Mouse (Mus musculus) liver, embryonic 14.5 days (tissue): ENCODE measurements around the gene Gm20521. TPM values are rescaled to one million over a fixed set of nuclear protein-coding genes. Genes with fewer than 3 reads are reported as not detected.

Source experiments
- ATAC-seq: fragments of 200-750 bp; cut with Nextera tagmentation; 2 replicates; pipeline ENCODE4 v1.8.0; 2017; ENCODE audit warnings: moderate number of reproducible peaks, mild to moderate bottlenecking, moderate library complexity; ENCODE audit not compliant: insufficient read depth
- DNase-seq, 3 experiments: peaks; one replicate each; pipeline ENCODE4 v3.0.0-alpha.2; 2012 to 2013; ENCODE audit warnings: low read depth in 3 of 3, low spot score in 3 of 3
- H3K27ac ChIP-seq: fragments of 300-500 bp; sonication (generic); 2 replicates; pipeline ENCODE4 v1.5.1; 2014; ENCODE audit warnings: moderate library complexity, mild to moderate bottlenecking, control low read depth, inconsistent platforms
- H3K27me3 ChIP-seq: fragments of 300-500 bp; sonication (generic); 2 replicates; pipeline ENCODE4 v1.6.1; 2014; ENCODE audit warnings: mild to moderate bottlenecking, low read length, moderate library complexity; ENCODE audit not compliant: control insufficient read depth, insufficient read depth
- H3K36me3 ChIP-seq: fragments of 300-500 bp; sonication (generic); replicated peaks from 2 replicates; pipeline ENCODE4 v1.6.1; 2014; ENCODE audit warnings: low read depth; ENCODE audit not compliant: control insufficient read depth, insufficient read depth
- H3K4me1 ChIP-seq, 2 experiments: fragments of 200-500 bp in 1 of 2; fragments of 300-500 bp in 1 of 2; sonication (generic) in 1 of 2; replicated peaks; 2 replicates each; pipeline ENCODE4 v1.6.1; 2012 to 2014; ENCODE audit warnings: antibody characterized with exemption in 1 of 2, inconsistent platforms in 1 of 2, low read length in 1 of 2; ENCODE audit not compliant: control insufficient read depth in 2 of 2, insufficient read depth in 2 of 2
- H3K4me2 ChIP-seq: fragments of 300-500 bp; sonication (generic); 2 replicates; pipeline ENCODE4 v1.6.1; 2014; ENCODE audit warnings: low read depth, mild to moderate bottlenecking, control low read depth, moderate library complexity
- H3K4me3 ChIP-seq, 2 experiments: fragments of 200-500 bp in 1 of 2; fragments of 300-500 bp in 1 of 2; sonication (generic) in 1 of 2; 2 replicates each; pipeline ENCODE4 v1.5.1; 2012 to 2014; ENCODE audit warnings: low read depth in 2 of 2, low read length in 2 of 2, mild to moderate bottlenecking in 2 of 2, control low read depth in 1 of 2, inconsistent platforms in 1 of 2, moderate library complexity in 1 of 2; ENCODE audit not compliant: insufficient read depth in 1 of 2
- H3K9ac ChIP-seq: fragments of 300-500 bp; sonication (generic); replicated peaks from 2 replicates; pipeline ENCODE4 v1.6.1; 2014; ENCODE audit warnings: mild to moderate bottlenecking, control low read depth, moderate library complexity
- H3K9me3 ChIP-seq: fragments of 300-500 bp; sonication (generic); 2 replicates; pipeline ENCODE4 v1.6.1; 2016; ENCODE audit warnings: low read length, mixed read lengths; ENCODE audit not compliant: control insufficient read depth
- CTCF ChIP-seq: IDR thresholded peaks from 2 replicates; pipeline ENCODE4 v1.5.1; 2016; ENCODE audit warnings: antibody characterized with exemption, low read depth, control low read depth
- EP300 ChIP-seq: IDR thresholded peaks from 2 replicates; pipeline ENCODE4 v1.6.1; 2016; ENCODE audit warnings: antibody characterized with exemption, low read depth
- WGBS: fragments of 180-500 bp; shearing (Covaris S2); extraction: QIAGEN DNeasy Blood & Tissue Kit; methylation state at CpG from one replicate; pipeline ENCODE4 v1.1.7; 2014; ENCODE audit not compliant: insufficient replicate concordance; 5-methylcytosine and 5-hydroxymethylcytosine counted together
- polyA plus RNA-seq, 2 experiments: library from polyadenylated mRNA; depleted of rRNA in 1 of 2; stranded (reverse) in 1 of 2; unstranded in 1 of 2; fragments of >200 nt; fragmentation: Nextera tagmentation in 1 of 2; extraction: Ambion mirVana in 1 of 2; gene quantifications; 2 replicates each; pipeline versions ENCODE4 v1.2.1 to v1.2.3; 2012 to 2014

Gene Gm20521
- polyA plus RNA-seq, 2 experiments, result 0.06 TPM; not detected in 1

DNA sequence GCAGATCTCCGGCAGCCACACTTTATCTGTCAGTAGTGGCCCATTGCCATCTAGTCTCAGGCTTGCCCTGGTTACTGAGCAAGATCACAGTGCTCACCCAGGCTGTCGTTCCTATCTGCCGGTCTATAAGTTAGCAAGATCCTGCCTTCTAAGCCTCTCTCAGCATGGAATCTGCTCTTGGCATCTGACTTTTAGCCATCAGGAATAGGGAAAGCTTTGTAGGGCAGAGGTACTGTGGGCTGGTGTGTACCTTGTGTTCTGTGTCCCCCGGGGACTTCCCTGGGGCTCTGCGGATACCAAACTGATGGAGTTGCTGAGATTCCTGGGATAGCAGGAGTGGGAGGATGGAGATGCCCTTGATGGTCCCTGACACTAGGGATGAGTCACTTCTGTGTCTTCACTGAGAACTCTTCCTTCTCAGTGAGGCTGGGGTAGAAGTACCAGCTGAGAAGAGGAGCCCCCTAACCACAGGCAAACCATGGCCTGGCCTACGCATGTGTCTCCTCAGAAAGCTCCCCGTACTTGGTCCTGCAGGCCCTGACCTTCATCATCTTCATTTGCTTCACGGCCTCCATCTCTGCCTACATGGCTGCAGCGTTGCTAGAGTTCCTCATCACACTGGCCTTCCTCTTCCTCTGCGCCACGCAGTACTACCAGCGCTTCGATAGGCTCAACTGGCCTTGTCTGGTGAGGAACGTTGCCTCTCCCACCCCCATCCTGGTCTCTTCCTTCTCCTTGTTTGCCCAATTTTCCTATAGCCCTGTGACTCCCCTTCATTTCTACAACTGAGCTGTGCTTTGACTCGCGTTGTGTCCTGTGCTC is 54.3 kb downstream of the Gm20521 start:
- 70% methylated on average over 16 of the region's 16 CpGs for WGBS
- TF ChIP-seq EP300 (no peak), CTCF (no peak)
- H3K9me3 ChIP-seq, result no peaks in the 10 kb centered on the region
- no peak overlapping the region for H3K27ac ChIP-seq
- no peak overlapping the region for H3K4me3 ChIP-seq
- H3K9ac ChIP-seq, result no peak overlapping the region
- no peaks in the 10 kb centered on the region for H3K4me1 ChIP-seq
- no peaks in the 10 kb centered on the region for H3K36me3 ChIP-seq
- ATAC-seq (no peak), DNase-seq (no peak)
- no peak overlapping the region for H3K4me2 ChIP-seq
- H3K27me3 ChIP-seq, result no peaks in the 10 kb centered on the region

DNA sequence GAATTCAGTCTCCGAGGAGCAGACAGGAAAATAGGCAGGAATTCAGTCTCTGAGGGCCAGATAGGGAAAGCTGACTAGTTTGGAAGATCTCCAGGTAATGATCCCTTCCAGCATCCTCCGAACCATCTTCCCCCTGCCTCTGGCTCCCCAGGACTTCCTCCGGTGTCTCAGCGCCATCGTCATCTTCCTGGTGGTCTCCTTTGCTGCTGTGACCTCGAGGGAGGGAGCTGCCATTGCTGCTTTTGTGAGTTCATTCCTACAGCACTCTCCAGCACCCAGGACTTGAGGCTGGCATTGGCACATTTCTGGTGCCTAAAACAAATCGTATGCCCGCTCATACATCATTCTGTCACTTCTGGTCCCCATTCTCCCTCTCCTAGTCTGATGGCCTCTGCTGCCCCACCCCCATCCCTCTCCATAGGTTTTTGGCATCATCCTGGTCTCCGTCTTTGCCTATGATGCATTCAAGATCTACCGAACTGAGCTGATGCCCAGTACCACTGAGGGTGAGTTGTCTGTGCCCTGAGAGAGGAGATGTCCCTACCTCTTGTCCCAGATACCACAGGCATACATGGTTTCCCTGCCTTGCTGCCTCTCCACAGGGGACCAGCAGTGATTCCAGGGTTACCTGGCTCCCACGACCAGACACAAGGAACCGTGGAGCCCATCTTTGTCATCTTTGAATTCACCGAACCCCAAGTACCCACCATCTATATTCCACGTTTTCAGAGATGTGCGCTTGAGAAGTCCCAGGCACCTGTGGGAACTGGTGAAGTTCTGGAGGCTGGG is 55.4 kb downstream of the Gm20521 start:
- TF ChIP-seq CTCF (no peak), EP300 (no peak)
- Histone ChIP-seq H3K27me3 (no peaks in the 10 kb centered on the region), H3K36me3 (no peaks in the 10 kb centered on the region), H3K4me1 (no peaks in the 10 kb centered on the region), H3K4me3 (no peak overlapping the region), H3K27ac (no peak overlapping the region), H3K9ac (no peak overlapping the region), H3K4me2 (no peak overlapping the region), H3K9me3 (no peaks in the 10 kb centered on the region)
- no peak for ATAC-seq
- no peak for DNase-seq
- WGBS, result 60% methylated on average over 15 of the region's 15 CpGs

DNA sequence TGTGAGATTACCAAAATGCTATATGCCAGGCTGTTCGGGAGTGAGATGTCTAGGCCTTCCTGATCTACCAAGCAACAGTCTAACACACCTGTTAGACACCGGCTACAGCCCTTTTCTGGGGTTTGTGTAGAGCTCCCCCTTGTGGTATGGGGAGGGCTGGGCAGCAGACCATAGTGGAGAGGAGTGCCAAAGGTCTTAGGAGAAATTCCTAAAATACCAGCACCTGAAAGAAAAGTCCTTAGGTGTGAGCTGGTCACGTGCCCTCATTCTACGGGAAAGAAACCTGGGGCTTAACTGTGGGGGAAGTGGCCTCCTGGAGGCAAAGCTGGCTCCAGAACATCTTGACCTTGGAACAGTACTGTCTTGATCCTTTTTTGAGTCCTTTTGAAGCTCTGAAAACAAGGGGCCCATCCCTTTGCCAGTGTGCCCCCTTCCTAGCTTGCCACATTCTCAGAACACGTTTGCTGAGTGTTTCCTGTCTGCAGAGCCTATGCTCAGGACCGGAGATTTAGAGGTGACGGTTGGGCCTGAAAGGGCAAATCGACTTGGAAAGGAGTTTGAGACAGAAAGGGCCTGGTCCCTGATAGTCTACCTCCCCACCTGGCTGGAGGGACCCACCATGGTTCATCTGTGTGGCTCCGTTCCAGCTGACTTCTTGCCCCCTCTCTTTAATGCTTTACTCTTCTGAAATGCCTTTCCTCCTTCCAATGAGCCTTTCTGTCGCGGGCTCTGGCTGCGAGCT is 56.4 kb downstream of the Gm20521 start:
- WGBS, result 40% methylated on average over 12 of the region's 12 CpGs
- Histone ChIP-seq H3K4me3 (no peak overlapping the region), H3K27ac (no peak overlapping the region), H3K9me3 (no peaks in the 10 kb centered on the region), H3K4me2 (no peak overlapping the region), H3K9ac (no peak overlapping the region), H3K36me3 (no peaks in the 10 kb centered on the region), H3K27me3 (no peaks in the 10 kb centered on the region), H3K4me1 (no peaks in the 10 kb centered on the region)
- TF ChIP-seq CTCF (peak; percentile 88), EP300 (no peak)
- DNase-seq (peak; percentile 26 to 35 (median 34)), ATAC-seq (no peak)

DNA sequence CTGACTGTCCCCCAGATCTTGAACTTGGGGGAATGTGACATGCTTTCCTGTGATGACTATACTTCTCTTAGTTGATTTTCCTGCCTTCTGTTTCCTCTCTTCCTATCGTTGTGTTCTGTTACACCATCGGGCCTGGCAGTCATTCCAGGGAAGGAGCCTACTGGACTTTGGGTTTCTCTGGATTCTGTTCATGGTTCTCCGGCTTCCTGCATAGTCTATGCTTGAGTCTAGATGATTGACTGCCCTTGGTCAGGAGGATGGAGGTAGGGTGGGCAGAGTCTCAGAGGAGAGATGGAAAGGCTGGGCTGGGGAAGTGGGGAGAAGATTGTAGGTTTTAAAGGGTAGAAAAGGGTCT is 56.9 kb downstream of the Gm20521 start:
- no peak overlapping the region for H3K4me3 ChIP-seq
- H3K27ac ChIP-seq, result no peak overlapping the region
- no peak for DNase-seq
- H3K4me2 ChIP-seq, result no peak overlapping the region
- TF ChIP-seq CTCF, result no peak
- TF ChIP-seq EP300, result no peak
- H3K36me3 ChIP-seq, result no peaks in the 10 kb centered on the region
- WGBS, result 50% methylated on average over 3 of the region's 3 CpGs
- no peak overlapping the region for H3K9ac ChIP-seq
- no peaks in the 10 kb centered on the region for H3K4me1 ChIP-seq
- H3K27me3 ChIP-seq, result no peaks in the 10 kb centered on the region
- no peak for ATAC-seq
- no peaks in the 10 kb centered on the region for H3K9me3 ChIP-seq
